Mouse (Mus musculus): Measurements from ENCODE around the gene B3galt1.

DNA sequence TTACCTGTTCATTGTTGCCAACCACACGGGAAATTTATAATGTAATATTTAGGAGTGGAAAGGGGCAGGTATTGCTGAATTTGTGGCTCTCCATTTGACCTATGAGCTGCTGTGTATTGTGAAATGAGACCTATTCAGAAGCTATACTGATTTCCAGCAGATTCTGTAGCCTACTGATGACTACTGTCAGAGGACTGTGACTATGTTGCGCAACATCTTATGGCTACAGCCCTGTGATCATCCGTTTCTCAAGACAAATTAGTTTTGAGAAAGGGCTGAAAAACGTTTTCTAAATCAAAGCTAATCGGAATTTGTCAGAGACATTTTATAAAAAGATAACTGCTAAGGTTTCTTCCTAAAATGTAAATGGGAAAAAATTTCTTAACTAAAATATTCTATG is 158.6 kb downstream of the B3galt1 start:
- TF ChIP-seq CTCF (IDR thresholded peaks at IDR 0.05; ENCODE audit: extremely low read depth, insufficient read length, insufficient replicate concordance, low read depth, low read length) (no peak), POLR2A (IDR thresholded peaks at IDR 0.05; ENCODE audit: low read depth, low read length) (no peak)
